ENCODE assay signal across 25 mouse cellular contexts in the genomic region with DNA sequence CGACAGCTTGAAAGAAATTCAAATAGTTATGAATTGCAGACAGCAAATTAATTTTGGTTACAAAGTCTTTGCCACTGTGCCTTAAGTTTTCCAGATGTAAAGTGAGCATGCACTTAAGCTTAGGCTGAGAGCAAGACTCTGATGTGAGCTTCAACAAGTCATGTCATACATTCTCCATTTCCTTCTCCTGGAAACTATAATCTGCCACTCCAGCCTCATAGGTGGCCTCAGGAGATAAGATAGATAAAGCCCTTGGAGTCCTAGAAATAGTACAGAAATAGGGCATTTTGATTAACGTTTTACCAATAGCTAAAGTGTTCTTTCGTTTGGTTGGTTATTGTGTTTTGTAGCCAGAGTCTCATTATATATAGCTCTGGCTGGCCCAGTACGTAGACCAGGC. TPM values are rescaled to one million over a fixed set of nuclear protein-coding genes. Genes with fewer than 3 reads are reported as not detected.
"Had no signal": no experiment of that assay in that cellular context is flagged by ENCODE, and none has a peak within 500 bp of the region (broad histone marks: within the 10 kb centered on the region; RNA-seq: fewer than 3 reads in every experiment).

No protein-coding gene starts in this region.

- H3K27ac ChIP-seq: kidney, postnatal 0 days; layer of hippocampus, adult 2 months; limb, embryonic 10.5 days; limb, embryonic 13.5 days; midbrain, embryonic 10.5 days; midbrain, embryonic 13.5 days; neural tube, embryonic 13.5 days; stomach, embryonic 15.5 days had no signal

- H3K4me2 ChIP-seq: limb, embryonic 13.5 days; midbrain, embryonic 13.5 days; neural tube, embryonic 13.5 days; stomach, embryonic 15.5 days had no signal

- DNase-seq: kidney, adult 18-20 months; kidney, postnatal 25 days; layer of hippocampus, adult 9-11 months; lung, adult 2 months; lung, postnatal 14 days; lung, postnatal 4 days; retina, postnatal 1 day; right cerebral cortex, postnatal 25 days; spleen, adult 18-20 months; thymus, postnatal 25 days had no signal

- H3K9me3 ChIP-seq: limb, embryonic 10.5 days; limb, embryonic 13.5 days; midbrain, embryonic 10.5 days; midbrain, embryonic 13.5 days; neural tube, embryonic 13.5 days; stomach, embryonic 15.5 days had no signal

- H3K4me1 ChIP-seq: limb, embryonic 10.5 days; limb, embryonic 13.5 days; midbrain, embryonic 13.5 days; neural tube, embryonic 13.5 days; stomach, embryonic 15.5 days had no signal

- H3K27me3 ChIP-seq: limb, embryonic 13.5 days; midbrain, embryonic 13.5 days; neural tube, embryonic 13.5 days; stomach, embryonic 15.5 days had no signal

- H3K9ac ChIP-seq: limb, embryonic 13.5 days; midbrain, embryonic 13.5 days; neural tube, embryonic 13.5 days; stomach, embryonic 15.5 days had no signal

- H3K4me3 ChIP-seq: layer of hippocampus, adult 2 months; limb, embryonic 10.5 days; limb, embryonic 13.5 days; midbrain, embryonic 10.5 days; midbrain, embryonic 13.5 days; myocyte; neural tube, embryonic 13.5 days; stomach, embryonic 15.5 days had no signal

- ATAC-seq: midbrain, embryonic 13.5 days; midbrain, embryonic 16.5 days had no signal

RNA-seq across cellular contexts. Expression of a gene that starts 21.3 kb away (rescaled TPM):
- total RNA-seq: layer of hippocampus, postnatal 25 days; left cerebral cortex, adult 18-20 months; left cerebral cortex, postnatal 25 days; monocyte, adult 5-6 weeks had no signal
- polyA plus RNA-seq: kidney, embryonic 14.5 days; kidney, postnatal 0 days; midbrain, embryonic 16.5 days; neural tube, embryonic 13.5 days had no signal
